Mouse (Mus musculus): Measurements from ENCODE around the gene Psap. TPM values are rescaled to one million over a fixed set of nuclear protein-coding genes. Genes with fewer than 3 reads are reported as not detected.
A peak's percentile ranks its signal among the peaks of the same experiment; 100 is the strongest.

The Psap gene
- polyA plus RNA-seq, 1 experiment from 2014 or later: 226 TPM

- Histone ChIP-seq H3K36me3 (no peaks in the 10 kb centered on the region), H3K4me2 (no peak overlapping the region), H3K27me3 (no peaks in the 10 kb centered on the region), H3K4me1 (peaks cover 7% of the 10 kb centered on the region), H3K9ac (no peak overlapping the region), H3K9me3 (no peaks in the 10 kb centered on the region), H3K27ac (no peak overlapping the region), H3K4me3 (no peak overlapping the region)
- WGBS: 68% methylated on average over 9 of the region's 9 CpGs
- no peak for ATAC-seq (ENCODE audit: insufficient number of reproducible peaks, low FRiP score, low TSS enrichment, low read depth)
These were observed 64.1 kb downstream of the Psap start for GRCm38 (mm10) chr10:60341528-60341927.

DNA sequence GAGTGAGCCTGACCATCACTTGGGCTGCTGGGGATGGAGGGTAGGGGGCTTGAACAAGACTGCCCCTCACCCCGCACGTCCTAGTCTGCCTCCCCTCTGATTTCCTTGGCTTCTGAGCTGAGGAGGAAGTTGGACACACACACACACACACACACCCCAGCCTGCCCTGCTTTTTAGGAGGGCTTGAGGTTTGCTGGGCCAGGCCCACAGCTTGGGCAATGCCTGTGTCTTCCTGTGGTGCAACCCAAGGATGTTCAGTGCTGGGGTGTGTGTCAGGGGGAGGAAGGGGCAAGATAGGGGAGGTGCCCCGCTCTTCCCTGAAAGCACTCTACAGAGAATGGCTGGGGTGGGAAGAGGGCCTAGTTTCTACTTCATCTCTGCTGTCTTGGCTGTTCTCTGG is 66.7 kb downstream of the Psap start:
- no peak overlapping the region for H3K4me2 ChIP-seq
- H3K4me1 ChIP-seq: peaks cover 30% of the 10 kb centered on the region
- no peak overlapping the region for H3K27ac ChIP-seq
- H3K36me3 ChIP-seq: no peaks in the 10 kb centered on the region
- no peak for ATAC-seq (ENCODE audit: insufficient number of reproducible peaks, low FRiP score, low TSS enrichment, low read depth)
- no peak overlapping the region for H3K9ac ChIP-seq
- WGBS: 69% methylated on average over 3 of the region's 3 CpGs
- H3K27me3 ChIP-seq: peaks cover 15% of the 10 kb centered on the region
- no peak overlapping the region for H3K4me3 ChIP-seq
- no peaks in the 10 kb centered on the region for H3K9me3 ChIP-seq

DNA sequence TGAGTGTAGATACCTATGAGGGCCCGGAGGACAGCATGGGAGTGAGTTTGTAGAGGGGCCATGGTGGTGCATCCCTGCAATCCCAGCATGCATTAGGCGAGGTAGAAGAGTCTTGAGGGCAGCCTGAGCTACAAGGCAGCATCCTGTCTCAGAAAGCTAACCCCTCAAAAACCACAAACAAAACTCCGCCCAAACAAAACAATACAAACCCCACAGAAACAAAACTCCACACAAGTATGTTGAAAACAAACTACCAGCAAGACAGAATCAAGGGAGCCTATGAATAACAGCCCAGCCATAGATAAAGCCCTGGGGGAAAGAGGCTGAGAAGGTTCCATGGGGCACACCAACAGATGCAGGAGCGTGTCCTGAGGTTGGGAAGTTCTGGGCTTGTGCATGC is 68.6 kb downstream of the Psap start:
- ATAC-seq (ENCODE audit: insufficient number of reproducible peaks, low FRiP score, low TSS enrichment, low read depth): no peak
- no peak overlapping the region for H3K27ac ChIP-seq
- no peaks in the 10 kb centered on the region for H3K36me3 ChIP-seq
- WGBS: 77% methylated on average over 4 of the region's 4 CpGs
- H3K9me3 ChIP-seq: no peaks in the 10 kb centered on the region
- H3K27me3 ChIP-seq: peaks cover 15% of the 10 kb centered on the region
- peak overlapping the region; percentile 59; the same call in 1 of the 2 replicates for H3K4me2 ChIP-seq
- no peak overlapping the region for H3K4me3 ChIP-seq
- no peak overlapping the region for H3K9ac ChIP-seq
- H3K4me1 ChIP-seq: peaks cover 47% of the 10 kb centered on the region

DNA sequence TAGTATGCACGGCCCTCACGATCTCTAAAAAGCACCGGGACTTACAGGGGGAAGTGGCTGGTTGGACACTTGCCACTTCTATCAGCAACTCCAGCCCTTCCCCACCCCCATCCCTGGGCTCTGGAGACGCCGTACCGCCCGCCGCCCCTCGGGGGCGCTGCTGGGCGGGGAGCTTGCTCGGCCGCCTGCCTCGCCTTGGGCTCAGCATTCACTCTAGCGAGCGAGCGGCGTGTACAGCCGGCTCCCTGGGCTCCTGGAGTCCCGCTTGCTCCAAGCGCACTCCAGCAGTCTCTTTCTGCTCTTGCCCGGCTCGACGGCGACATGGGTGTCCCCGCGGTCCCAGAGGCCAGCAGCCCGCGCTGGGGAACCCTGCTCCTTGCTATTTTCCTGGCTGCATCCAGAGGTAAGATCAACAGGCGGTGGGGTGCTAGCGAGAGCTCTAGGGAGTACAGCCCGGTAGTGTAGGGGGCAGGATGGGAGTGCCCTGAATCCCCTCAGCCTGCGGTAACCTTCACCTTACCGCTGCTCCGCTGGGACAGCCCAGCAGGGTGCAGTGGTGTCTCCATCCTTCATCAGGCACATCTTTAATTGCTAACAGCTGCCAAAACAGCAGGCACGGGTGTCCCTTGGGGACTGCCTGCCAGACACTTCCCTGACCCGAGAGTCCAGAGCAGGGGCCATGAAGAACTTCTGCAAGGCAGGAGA is 69.4 kb downstream of the Psap start, which contains the start of gene Vsir:
Gene Vsir, plus strand, starts transcription at position 151 of the 705 bp plus-strand sequence.
- peak within 1 kb of the TSS; percentile 59 for H3K4me2 ChIP-seq
- H3K27ac ChIP-seq: peak within 1 kb of the TSS; percentile 44; the same call in 1 of the 2 replicates
- H3K9me3 ChIP-seq: no peaks in the 10 kb centered on the region
- H3K4me3 ChIP-seq: peak within 1 kb of the TSS; percentile 41
- H3K9ac ChIP-seq: peak within 1 kb of the TSS; percentile 31
- no peak for ATAC-seq (ENCODE audit: insufficient number of reproducible peaks, low FRiP score, low TSS enrichment, low read depth)
- H3K27me3 ChIP-seq: peaks cover 15% of the 10 kb centered on the region
- no peaks in the 10 kb centered on the region for H3K36me3 ChIP-seq
- peaks cover 55% of the 10 kb centered on the region for H3K4me1 ChIP-seq
- WGBS: 1% methylated on average over 37 of the region's 37 CpGs

DNA sequence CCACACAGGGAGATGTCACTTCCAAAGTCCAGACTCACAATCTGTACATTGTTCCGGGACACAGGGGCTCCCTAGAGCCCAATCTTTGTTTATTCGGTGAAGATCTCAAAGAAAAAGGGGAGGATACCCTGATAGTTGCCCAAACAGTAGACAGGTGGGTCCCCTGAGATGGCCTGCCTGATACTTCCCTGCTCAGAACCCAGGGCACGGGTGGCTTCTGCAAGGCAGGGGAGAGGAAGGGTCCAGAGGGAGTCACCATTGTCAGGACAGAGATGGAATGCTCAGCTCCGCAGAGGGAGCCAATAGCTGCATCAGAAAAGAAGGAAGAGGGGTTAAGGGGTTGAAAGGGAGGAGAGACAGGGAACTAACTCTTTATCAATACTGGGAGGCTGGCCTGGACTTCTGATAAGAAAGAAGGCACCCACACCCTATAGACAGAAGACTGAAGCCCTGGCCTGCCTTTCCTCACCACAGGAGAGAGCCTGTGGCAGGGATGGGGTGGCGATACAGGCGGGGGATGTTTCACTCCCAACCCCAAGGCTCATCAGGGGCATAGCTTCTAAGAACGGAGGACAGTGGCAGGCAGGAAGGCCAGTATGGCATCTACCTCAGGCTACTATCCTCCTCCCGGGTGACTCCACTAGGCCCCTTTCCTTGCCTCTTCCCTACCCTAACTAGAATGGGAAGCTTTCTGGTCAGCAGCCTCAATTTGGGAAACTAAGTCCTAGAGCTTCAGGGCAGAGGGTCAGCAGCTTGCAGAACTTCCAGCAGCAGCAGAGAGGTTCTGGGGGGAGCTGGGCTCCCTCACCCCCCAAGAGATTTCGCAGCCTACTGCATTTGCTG is 70.6 kb downstream of the Psap start:
- peaks cover 64% of the 10 kb centered on the region for H3K4me1 ChIP-seq
- no peak overlapping the region for H3K9ac ChIP-seq
- H3K36me3 ChIP-seq: no peaks in the 10 kb centered on the region
- WGBS: 66% methylated on average over 9 of the region's 9 CpGs
- no peaks in the 10 kb centered on the region for H3K9me3 ChIP-seq
- peak overlapping the region; percentile 59 for H3K4me2 ChIP-seq
- H3K27me3 ChIP-seq: peaks cover 15% of the 10 kb centered on the region
- ATAC-seq (ENCODE audit: insufficient number of reproducible peaks, low FRiP score, low TSS enrichment, low read depth): no peak
- peak overlapping the region; percentile 58; the same call in 1 of the 2 replicates for H3K27ac ChIP-seq
- peak overlapping the region; percentile 41; the same call in 1 of the 2 replicates for H3K4me3 ChIP-seq

DNA sequence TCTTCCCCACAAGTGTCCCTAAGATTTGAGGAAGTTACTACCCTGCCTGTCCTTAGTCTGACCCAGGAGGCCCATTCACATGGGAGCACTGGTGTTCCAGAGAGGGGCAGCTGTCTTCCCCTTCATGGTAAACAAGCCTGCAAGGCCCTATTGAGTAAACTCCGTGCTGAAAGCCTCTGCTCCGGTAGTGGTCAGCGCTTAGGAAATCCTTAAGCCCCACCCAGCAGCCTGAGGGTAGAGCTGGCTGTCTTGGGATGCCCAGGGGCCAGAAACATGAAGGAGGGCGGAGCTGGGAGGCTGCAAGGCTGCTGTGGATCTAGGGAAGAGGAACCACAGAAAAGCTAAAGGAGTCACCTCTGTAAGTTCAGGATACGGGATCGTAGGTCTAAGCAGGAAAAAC is 71.6 kb downstream of the Psap start:
- Histone ChIP-seq H3K27ac (peak overlapping the region; percentile 68; the same call in 1 of the 2 replicates), H3K27me3 (peaks cover 15% of the 10 kb centered on the region), H3K9ac (no peak overlapping the region), H3K4me2 (0 out of 2 replicates have a peak overlapping the region, but pooled peaks have one; percentile 14), H3K9me3 (no peaks in the 10 kb centered on the region), H3K36me3 (no peaks in the 10 kb centered on the region), H3K4me3 (no peak overlapping the region), H3K4me1 (peaks cover 73% of the 10 kb centered on the region)
- no peak for ATAC-seq (ENCODE audit: insufficient number of reproducible peaks, low FRiP score, low TSS enrichment, low read depth)
- 39% methylated on average over 6 of the region's 6 CpGs for WGBS

DNA sequence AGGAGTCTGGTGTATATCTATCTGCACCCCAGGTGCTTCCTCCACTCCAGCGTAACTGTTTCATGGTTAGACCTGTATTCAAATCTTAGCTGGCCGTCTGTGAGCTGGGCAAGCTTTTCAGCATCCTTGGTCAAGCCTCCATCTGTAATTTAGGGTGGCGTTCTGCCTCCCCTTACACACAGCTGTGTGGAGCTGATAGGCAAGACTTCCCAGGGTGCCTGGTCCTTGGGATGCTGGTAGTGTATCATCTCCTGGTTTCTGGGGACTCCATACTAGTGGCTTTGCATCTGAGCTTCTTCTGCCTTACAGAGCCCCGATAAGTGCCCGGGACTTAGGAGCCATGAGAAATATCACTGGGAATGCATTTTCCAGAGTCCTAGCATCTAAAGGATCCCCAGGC is 72.2 kb downstream of the Psap start:
- Histone ChIP-seq H3K4me1 (peaks cover 76% of the 10 kb centered on the region), H3K4me3 (no peak overlapping the region), H3K27ac (peak overlapping the region; percentile 89), H3K4me2 (no peak overlapping the region), H3K9me3 (no peaks in the 10 kb centered on the region), H3K36me3 (no peaks in the 10 kb centered on the region), H3K27me3 (peaks cover 15% of the 10 kb centered on the region), H3K9ac (no peak overlapping the region)
- ATAC-seq (ENCODE audit: insufficient number of reproducible peaks, low FRiP score, low TSS enrichment, low read depth): no peak
- 83% methylated on average over 5 of the region's 5 CpGs for WGBS

- 0 out of 2 replicates have a peak, but pooled peaks have one; percentile 12 for ATAC-seq (ENCODE audit: insufficient number of reproducible peaks, low FRiP score, low TSS enrichment, low read depth)
- H3K27ac ChIP-seq: peak overlapping the region; percentile 89
- H3K27me3 ChIP-seq: peaks cover 15% of the 10 kb centered on the region
- peaks cover 76% of the 10 kb centered on the region for H3K4me1 ChIP-seq
- H3K4me2 ChIP-seq: peak overlapping the region; percentile 40
- no peaks in the 10 kb centered on the region for H3K9me3 ChIP-seq
- H3K36me3 ChIP-seq: no peaks in the 10 kb centered on the region
- WGBS: 34% methylated on average over 5 of the region's 5 CpGs
- H3K9ac ChIP-seq: no peak overlapping the region
- peak overlapping the region; percentile 28 for H3K4me3 ChIP-seq
These were observed 72.8 kb downstream of the Psap start for GRCm38 (mm10) chr10:60350077-60350804.

DNA sequence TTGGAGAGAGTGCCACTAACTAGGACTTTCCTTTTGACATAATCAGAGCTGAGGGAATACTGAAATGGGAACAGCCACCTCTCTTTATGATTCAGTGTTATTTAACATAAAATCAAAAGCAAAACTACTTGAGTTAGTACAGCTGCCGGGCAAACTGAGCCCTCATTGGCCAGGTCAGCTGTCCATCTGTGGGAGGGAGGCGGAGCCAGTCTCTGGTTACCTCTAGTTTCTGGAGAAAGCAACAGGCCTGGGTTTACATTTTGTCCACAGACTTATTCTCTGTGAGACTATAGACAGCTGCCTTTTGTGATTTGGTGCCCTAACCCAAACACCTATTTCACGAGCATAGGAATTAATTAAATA is 73.4 kb downstream of the Psap start:
- Histone ChIP-seq H3K9ac (no peak overlapping the region), H3K4me1 (peaks cover 76% of the 10 kb centered on the region), H3K4me2 (peak overlapping the region; percentile 40), H3K27me3 (peaks cover 15% of the 10 kb centered on the region), H3K27ac (peak overlapping the region; percentile 89), H3K9me3 (no peaks in the 10 kb centered on the region), H3K4me3 (peak overlapping the region; percentile 28), H3K36me3 (no peaks in the 10 kb centered on the region)
- ATAC-seq (ENCODE audit: insufficient number of reproducible peaks, low FRiP score, low TSS enrichment, low read depth): peak; percentile 67; the same call in 1 of the 2 replicates
- 18% methylated on average over 3 of the region's 3 CpGs for WGBS

DNA sequence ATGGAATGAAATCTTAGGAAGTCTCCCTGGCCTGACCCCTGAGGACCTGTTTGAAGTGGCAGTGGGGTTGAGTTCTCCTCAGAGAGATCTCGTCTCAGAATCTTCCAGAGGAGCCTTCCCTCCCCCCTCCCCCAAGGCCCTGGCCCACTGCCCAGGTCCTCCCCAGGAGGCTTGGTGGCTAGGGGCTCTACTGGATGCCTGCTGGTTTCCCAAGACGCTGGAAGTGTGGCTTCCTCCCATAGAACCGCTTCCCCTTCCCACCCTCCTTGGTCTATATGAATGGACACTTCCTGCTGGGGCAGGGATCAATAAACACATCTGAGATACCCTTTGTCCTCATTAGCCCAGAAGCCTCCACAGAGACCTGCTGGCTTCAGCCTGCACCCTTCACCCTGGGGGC is 73.8 kb downstream of the Psap start:
- no peaks in the 10 kb centered on the region for H3K36me3 ChIP-seq
- 12% methylated on average over 3 of the region's 3 CpGs for whole genome bisulfite sequencing
- peaks cover 73% of the 10 kb centered on the region for H3K4me1 ChIP-seq
- ATAC-seq (ENCODE audit: insufficient number of reproducible peaks, low FRiP score, low TSS enrichment, low read depth): no peak
- H3K9me3 ChIP-seq: no peaks in the 10 kb centered on the region
- H3K27ac ChIP-seq: peak overlapping the region; percentile 89
- no peak overlapping the region for H3K9ac ChIP-seq
- H3K4me2 ChIP-seq: 0 out of 2 replicates have a peak overlapping the region, but pooled peaks have one; percentile 40
- H3K4me3 ChIP-seq: no peak overlapping the region
- H3K27me3 ChIP-seq: peaks cover 15% of the 10 kb centered on the region

GRCm38 (mm10) chr10:60351761-60352455 is 74.5 kb downstream of the Psap start:
- Histone ChIP-seq H3K27ac (peak overlapping the region; percentile 89), H3K4me1 (peaks cover 66% of the 10 kb centered on the region), H3K9ac (no peak overlapping the region), H3K4me2 (no peak overlapping the region), H3K4me3 (no peak overlapping the region), H3K36me3 (no peaks in the 10 kb centered on the region), H3K9me3 (no peaks in the 10 kb centered on the region), H3K27me3 (peaks cover 12% of the 10 kb centered on the region)
- peak; percentile 66 for ATAC-seq (ENCODE audit: insufficient number of reproducible peaks, low FRiP score, low TSS enrichment, low read depth)
- WGBS: 24% methylated on average over 7 of the region's 7 CpGs

Measured in limb, embryonic 15.5 days (tissue).